Mouse (Mus musculus): ENCODE results near the gene Eya2.
A peak's percentile ranks its signal among the peaks of the same experiment; 100 is the strongest.

Eya2 gene

GRCm38 (mm10) chr2:165818570-165818969 lies 223.7 kb downstream of the Eya2 start:
- peak; percentile 42 for DNase-seq (ENCODE audit: low read depth, low spot score)

GRCm38 (mm10) chr2:165818985-165819948 lies 224.4 kb downstream of the Eya2 start:
- DNase-seq (ENCODE audit: low read depth, low spot score), result peak; percentile 77

- DNase-seq (ENCODE audit: low read depth, low spot score), result no peak
Observed at GRCm38 (mm10) chr2:165820073-165820472, 225.2 kb downstream of the Eya2 start.

GRCm38 (mm10) chr2:165820504-165821095 lies 225.8 kb downstream of the Eya2 start:
- peak; percentile 51 for DNase-seq (ENCODE audit: low read depth, low spot score)

Data from ES-CJ7 (cell line).